Mouse (Mus musculus): Measurements from ENCODE around the gene Trhr2. TPM values are rescaled to one million over a fixed set of nuclear protein-coding genes. Genes with fewer than 3 reads are reported as not detected.
"Not testable (repeated sequence)": the region's sequence is repeated elsewhere in the genome, so short reads cannot be mapped to it uniquely, and the experiment has no call there.

Trhr2 gene
- polyA plus RNA-seq, 1 experiment from 2014 or later, result not detected

DNA sequence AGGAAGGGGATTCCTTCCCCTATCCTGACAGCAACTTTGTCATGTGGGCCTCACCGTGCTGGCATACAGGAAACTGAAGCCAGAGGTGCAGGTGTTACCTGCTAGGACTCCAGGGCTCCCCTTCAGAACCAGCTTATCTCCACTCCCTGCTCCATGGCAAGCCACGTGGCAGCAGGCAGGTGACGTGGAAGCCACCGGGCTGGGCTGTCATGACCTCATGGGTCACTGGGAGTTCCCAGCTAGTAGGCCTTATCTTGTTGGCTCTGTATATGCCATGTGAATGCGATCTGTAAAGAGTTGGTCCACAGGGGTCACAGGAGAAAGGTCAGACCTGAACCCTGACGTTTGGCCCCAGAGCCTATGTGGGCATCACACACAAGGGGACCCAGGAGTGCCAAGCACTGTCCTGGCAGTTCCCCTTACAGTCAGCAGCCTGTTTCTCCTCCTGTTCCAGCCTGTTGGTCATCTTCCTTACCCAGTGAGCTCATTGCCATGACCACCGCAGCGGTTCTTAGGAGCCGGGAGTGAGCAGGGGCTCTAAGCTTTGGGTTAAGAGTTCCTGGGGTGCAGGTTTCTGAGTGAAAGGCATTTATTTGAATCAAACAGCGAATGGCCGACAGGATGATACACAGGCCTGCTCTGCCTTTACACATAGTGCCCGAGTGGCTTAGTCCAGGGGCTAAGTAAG, 30.0 kb downstream of the Trhr2 start:
- no peak overlapping the region for H3K4me3 ChIP-seq (ENCODE audit: low read depth, low read length)
- no peaks in the 10 kb centered on the region for H3K36me3 ChIP-seq (ENCODE audit: control insufficient read depth, insufficient read depth, low read length)
- H3K9ac ChIP-seq (ENCODE audit: low read depth, low read length), result peak overlapping the region; percentile 25; the same call in 1 of the 2 replicates

DNA sequence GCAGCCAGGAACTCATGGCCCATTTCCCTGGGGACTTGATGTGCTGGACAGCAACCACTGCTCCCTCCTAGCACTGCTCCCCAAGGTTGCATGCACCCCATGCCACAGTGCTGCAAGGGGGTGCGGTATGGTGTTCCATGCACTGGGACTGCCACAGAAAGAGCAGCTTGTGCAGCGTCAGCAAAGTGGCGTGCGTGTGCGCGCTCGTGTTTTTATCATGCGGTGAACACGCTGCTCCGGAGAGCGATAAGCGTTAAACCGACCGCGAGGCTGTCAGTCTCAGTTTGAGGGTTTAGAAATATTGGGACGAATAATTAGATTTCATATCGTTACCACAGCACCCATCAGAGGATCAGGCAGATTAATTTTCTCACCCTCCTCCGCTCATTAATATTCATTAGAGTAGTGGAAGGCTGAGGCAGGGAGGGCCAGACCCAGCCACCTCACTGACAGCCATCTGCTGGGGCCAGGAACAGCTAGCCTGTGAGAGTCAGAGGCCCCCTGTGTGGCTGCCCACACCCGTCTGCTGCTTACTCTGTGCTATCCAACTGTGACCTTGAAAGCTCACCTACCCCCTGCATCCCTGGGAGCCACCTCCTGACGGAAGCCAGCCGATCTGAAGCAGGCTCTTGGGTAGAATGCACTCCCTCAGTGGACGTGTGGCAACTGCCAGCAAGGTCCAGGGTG, 30.9 kb downstream of the Trhr2 start:
- no peaks in the 10 kb centered on the region for H3K9me3 ChIP-seq (ENCODE audit: control insufficient read depth, low read length)
- H3K9ac ChIP-seq (ENCODE audit: low read depth, low read length), result no peak overlapping the region
- no peaks in the 10 kb centered on the region for H3K4me1 ChIP-seq (ENCODE audit: control insufficient read depth, insufficient read depth, low read length)
- 79% methylated on average over 22 of the region's 22 CpGs for WGBS
- H3K36me3 ChIP-seq (ENCODE audit: control insufficient read depth, insufficient read depth, low read length), result no peaks in the 10 kb centered on the region
- peaks cover 8% of the 10 kb centered on the region for H3K27me3 ChIP-seq (replicated peaks; ENCODE audit: control insufficient read depth, insufficient read depth, low read length)
- H3K27ac ChIP-seq (replicated peaks; ENCODE audit: low read depth, low read length), result no peak overlapping the region
- no peak overlapping the region for H3K4me3 ChIP-seq (ENCODE audit: low read depth, low read length)
- DNase-seq (ENCODE audit: low spot score) (no peak), ATAC-seq (ENCODE audit: low read depth) (no peak)
- H3K4me2 ChIP-seq (ENCODE audit: low read depth, low read length), result no peak overlapping the region

More for the DNA sequence above, 30.0 kb downstream of the Trhr2 start:
- 74% methylated on average over 12 of the region's 12 CpGs for WGBS
- peaks cover 17% of the 10 kb centered on the region for H3K27me3 ChIP-seq (replicated peaks; ENCODE audit: control insufficient read depth, insufficient read depth, low read length)
- H3K4me1 ChIP-seq (ENCODE audit: control insufficient read depth, insufficient read depth, low read length), result 0 out of 2 replicates have a peak, but pooled peaks cover 2% of the 10 kb centered on the region
- DNase-seq (ENCODE audit: low spot score) (no peak), ATAC-seq (ENCODE audit: low read depth) (no peak)
- no peak overlapping the region for H3K4me2 ChIP-seq (ENCODE audit: low read depth, low read length)
- H3K9me3 ChIP-seq (ENCODE audit: control insufficient read depth, low read length), result no peaks in the 10 kb centered on the region
- no peak overlapping the region; the same call in 1 of the 2 replicates for H3K27ac ChIP-seq (replicated peaks; ENCODE audit: low read depth, low read length)

DNA sequence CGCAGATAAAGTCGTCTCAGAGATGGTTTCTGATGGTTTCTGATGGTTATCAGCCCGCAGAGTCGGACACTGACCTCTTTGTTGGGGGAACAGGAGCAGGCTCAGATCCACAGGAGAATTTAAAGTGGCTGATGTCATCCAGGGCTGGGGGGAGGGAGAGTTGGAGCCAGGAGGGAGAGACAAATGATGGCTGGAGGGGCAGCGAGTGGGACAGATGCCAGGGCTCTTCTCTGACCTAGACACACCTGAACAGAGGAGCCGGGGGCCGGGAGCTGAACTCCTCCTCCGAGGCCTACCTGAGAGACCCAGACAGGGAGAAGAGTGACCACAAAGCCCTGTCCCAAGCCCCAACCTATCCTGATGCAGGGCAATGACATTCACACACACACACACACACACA, 31.5 kb downstream of the Trhr2 start:
- Histone ChIP-seq H3K4me1 (ENCODE audit: control insufficient read depth, insufficient read depth, low read length) (no peaks in the 10 kb centered on the region), H3K27ac (replicated peaks; ENCODE audit: low read depth, low read length) (no peak overlapping the region)
- 57% methylated on average over 8 of the region's 8 CpGs for WGBS

DNA sequence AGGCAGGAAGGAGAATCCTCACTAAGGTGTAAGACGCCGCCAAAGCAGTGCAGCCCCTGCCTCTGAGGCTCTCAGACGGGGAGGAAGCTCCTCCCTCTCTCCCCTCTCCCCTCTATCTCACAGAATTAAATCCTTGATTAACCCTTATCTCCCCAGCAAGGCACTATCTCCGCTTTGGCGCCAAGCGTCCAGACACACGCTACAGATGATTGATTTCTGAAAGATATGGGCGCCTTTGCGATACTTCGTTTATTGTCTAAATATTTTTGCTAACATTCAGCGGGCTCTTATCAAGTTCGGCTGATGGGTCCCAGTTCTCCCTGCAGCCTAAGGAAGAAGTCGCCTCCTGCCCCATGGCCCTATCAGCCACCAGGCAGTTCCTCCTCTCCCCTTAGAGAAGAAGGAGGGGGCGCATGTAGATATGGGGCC, 34.4 kb downstream of the Trhr2 start:
- Histone ChIP-seq H3K27ac (replicated peaks; ENCODE audit: low read depth, low read length) (no peak overlapping the region), H3K9ac (ENCODE audit: low read depth, low read length) (no peak overlapping the region), H3K27me3 (replicated peaks; ENCODE audit: control insufficient read depth, insufficient read depth, low read length) (no peaks in the 10 kb centered on the region), H3K9me3 (ENCODE audit: control insufficient read depth, low read length) (no peaks in the 10 kb centered on the region), H3K4me1 (ENCODE audit: control insufficient read depth, insufficient read depth, low read length) (no peaks in the 10 kb centered on the region), H3K4me3 (ENCODE audit: low read depth, low read length) (no peak overlapping the region), H3K36me3 (ENCODE audit: control insufficient read depth, insufficient read depth, low read length) (no peaks in the 10 kb centered on the region), H3K4me2 (ENCODE audit: low read depth, low read length) (no peak overlapping the region)
- ATAC-seq (ENCODE audit: low read depth) (no peak), DNase-seq (ENCODE audit: low spot score) (no peak)
- WGBS, result 33% methylated on average over 14 of the region's 14 CpGs

More for the DNA sequence above, 31.5 kb downstream of the Trhr2 start:
- Histone ChIP-seq H3K27me3 (replicated peaks; ENCODE audit: control insufficient read depth, insufficient read depth, low read length) (peaks cover 2% of the 10 kb centered on the region; the same call in 1 of the 2 replicates), H3K9ac (ENCODE audit: low read depth, low read length) (no peak overlapping the region), H3K9me3 (ENCODE audit: control insufficient read depth, low read length) (no peaks in the 10 kb centered on the region), H3K4me3 (ENCODE audit: low read depth, low read length) (no peak overlapping the region), H3K4me2 (ENCODE audit: low read depth, low read length) (no peak overlapping the region), H3K36me3 (ENCODE audit: control insufficient read depth, insufficient read depth, low read length) (no peaks in the 10 kb centered on the region)
- ATAC-seq (ENCODE audit: low read depth), result no peak
- no peak for DNase-seq (ENCODE audit: low spot score)

DNA sequence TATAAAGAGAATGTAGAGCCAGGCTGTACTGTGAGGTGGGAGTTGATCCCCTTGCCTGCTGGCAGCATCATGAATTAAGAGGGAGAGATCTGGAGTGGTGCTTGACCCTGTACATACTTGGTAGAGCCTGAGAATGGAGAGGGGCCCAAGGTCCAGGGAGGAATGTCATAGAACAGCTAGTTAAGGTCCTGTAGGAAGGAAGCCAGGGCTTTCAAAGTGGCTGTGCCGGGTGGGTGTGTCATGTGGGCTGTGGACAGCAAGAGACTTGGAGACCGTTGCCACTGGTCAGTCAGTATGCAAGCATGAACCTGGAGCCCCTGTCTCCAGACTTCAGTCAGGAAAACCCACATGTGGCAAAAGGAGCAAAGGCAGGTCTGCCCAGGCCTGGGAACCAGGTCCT, 35.4 kb downstream of the Trhr2 start:
- Histone ChIP-seq H3K27ac (replicated peaks; ENCODE audit: low read depth, low read length) (no peak overlapping the region), H3K36me3 (ENCODE audit: control insufficient read depth, insufficient read depth, low read length) (no peaks in the 10 kb centered on the region), H3K27me3 (replicated peaks; ENCODE audit: control insufficient read depth, insufficient read depth, low read length) (no peaks in the 10 kb centered on the region), H3K9ac (ENCODE audit: low read depth, low read length) (no peak overlapping the region), H3K9me3 (ENCODE audit: control insufficient read depth, low read length) (no peaks in the 10 kb centered on the region), H3K4me1 (ENCODE audit: control insufficient read depth, insufficient read depth, low read length) (no peaks in the 10 kb centered on the region), H3K4me2 (ENCODE audit: low read depth, low read length) (no peak overlapping the region), H3K4me3 (ENCODE audit: low read depth, low read length) (no peak overlapping the region)
- WGBS, result 83% methylated on average over 2 of the region's 2 CpGs
- DNase-seq (ENCODE audit: low spot score) (no peak), ATAC-seq (ENCODE audit: low read depth) (no peak)

DNA sequence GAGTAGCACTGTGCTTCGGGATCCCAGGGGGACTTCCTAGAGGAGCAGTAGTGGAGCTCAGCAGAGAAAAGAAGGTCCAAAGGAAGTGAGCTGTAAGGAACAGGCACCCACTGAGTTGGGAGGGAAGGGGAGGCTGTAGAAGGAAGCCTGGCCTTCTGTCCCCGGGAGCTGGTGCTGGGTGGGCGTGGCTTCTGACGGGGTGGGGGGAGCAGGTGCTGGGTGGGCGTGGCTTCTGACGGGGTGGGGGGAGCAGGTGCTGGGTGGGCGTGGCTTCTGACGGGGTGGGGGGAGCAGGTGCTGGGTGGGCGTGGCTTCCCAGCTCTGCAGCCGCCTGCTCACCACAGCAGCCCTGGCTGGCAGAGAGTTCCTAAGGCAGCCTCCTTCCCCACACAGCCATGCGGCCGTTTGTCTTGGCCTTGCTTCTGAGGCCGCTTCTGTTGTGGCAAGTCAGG, 36.6 kb downstream of the Trhr2 start:
- not testable (repeated sequence) for H3K4me3 ChIP-seq (ENCODE audit: low read depth, low read length); H3K9ac ChIP-seq (ENCODE audit: low read depth, low read length); H3K9me3 ChIP-seq (ENCODE audit: control insufficient read depth, low read length); H3K4me1 ChIP-seq (ENCODE audit: control insufficient read depth, insufficient read depth, low read length); H3K36me3 ChIP-seq (ENCODE audit: control insufficient read depth, insufficient read depth, low read length); H3K4me2 ChIP-seq (ENCODE audit: low read depth, low read length); H3K27ac ChIP-seq (replicated peaks; ENCODE audit: low read depth, low read length); H3K27me3 ChIP-seq (replicated peaks; ENCODE audit: control insufficient read depth, insufficient read depth, low read length)
- ATAC-seq (ENCODE audit: low read depth) (peak; percentile 74), DNase-seq (ENCODE audit: low spot score) (peak; percentile 51)
- WGBS, result 14% methylated on average over 8 of the region's 13 CpGs

DNA sequence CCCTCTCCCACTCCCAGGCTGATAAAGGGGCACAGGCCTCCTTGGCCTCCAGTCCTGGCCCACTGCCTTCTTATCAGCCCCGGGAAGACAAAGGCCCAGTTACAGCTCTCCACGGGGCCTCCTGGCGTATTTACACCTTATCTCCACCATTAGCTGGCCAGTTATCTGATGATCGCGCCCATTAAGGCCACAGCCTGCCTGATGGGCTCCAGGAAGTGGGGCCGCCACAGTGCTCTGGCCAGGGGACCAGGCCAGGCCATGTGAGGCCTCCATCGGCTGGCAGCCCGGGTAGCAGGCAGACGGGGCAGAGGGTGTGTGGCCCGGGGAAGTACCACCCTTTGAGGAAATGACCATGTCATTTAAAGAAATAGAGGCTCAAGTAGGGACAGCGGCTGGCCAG, 37.8 kb downstream of the Trhr2 start:
- Histone ChIP-seq H3K36me3 (ENCODE audit: control insufficient read depth, insufficient read depth, low read length) (no peaks in the 10 kb centered on the region), H3K27ac (replicated peaks; ENCODE audit: low read depth, low read length) (no peak overlapping the region), H3K9me3 (ENCODE audit: control insufficient read depth, low read length) (no peaks in the 10 kb centered on the region), H3K9ac (ENCODE audit: low read depth, low read length) (no peak overlapping the region), H3K4me1 (ENCODE audit: control insufficient read depth, insufficient read depth, low read length) (no peaks in the 10 kb centered on the region), H3K4me2 (ENCODE audit: low read depth, low read length) (no peak overlapping the region), H3K4me3 (ENCODE audit: low read depth, low read length) (no peak overlapping the region), H3K27me3 (replicated peaks; ENCODE audit: control insufficient read depth, insufficient read depth, low read length) (no peaks in the 10 kb centered on the region)
- WGBS, result 52% methylated on average over 11 of the region's 11 CpGs
- DNase-seq (ENCODE audit: low spot score), result no peak
- no peak for ATAC-seq (ENCODE audit: low read depth)

DNA sequence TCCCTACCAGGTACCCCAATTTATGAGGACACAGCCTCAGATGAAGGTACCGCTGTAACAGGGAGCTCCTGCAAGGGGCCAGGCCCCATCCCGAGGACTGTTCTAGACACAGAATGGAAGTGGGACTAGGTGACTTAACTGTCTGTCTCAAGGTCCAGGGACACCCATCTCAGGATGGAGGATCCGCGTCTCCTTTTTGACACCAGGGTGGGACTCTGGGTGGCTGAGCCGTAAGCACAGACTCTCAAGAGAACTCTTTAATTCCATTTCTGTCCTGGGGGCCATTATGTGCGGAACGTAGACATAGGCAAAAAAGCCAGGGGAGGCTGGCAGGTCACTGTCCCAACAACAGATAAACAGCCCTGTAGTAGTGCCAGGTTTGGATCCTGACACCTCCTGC, 38.4 kb downstream of the Trhr2 start:
- H3K27ac ChIP-seq (replicated peaks; ENCODE audit: low read depth, low read length), result no peak overlapping the region
- H3K4me1 ChIP-seq (ENCODE audit: control insufficient read depth, insufficient read depth, low read length), result no peaks in the 10 kb centered on the region
- no peaks in the 10 kb centered on the region for H3K36me3 ChIP-seq (ENCODE audit: control insufficient read depth, insufficient read depth, low read length)
- H3K9ac ChIP-seq (ENCODE audit: low read depth, low read length), result no peak overlapping the region
- H3K4me3 ChIP-seq (ENCODE audit: low read depth, low read length), result no peak overlapping the region
- no peak overlapping the region for H3K4me2 ChIP-seq (ENCODE audit: low read depth, low read length)
- DNase-seq (ENCODE audit: low spot score) (no peak), ATAC-seq (ENCODE audit: low read depth) (no peak)
- H3K27me3 ChIP-seq (replicated peaks; ENCODE audit: control insufficient read depth, insufficient read depth, low read length), result no peaks in the 10 kb centered on the region
- WGBS, result 93% methylated on average over 7 of the region's 7 CpGs
- no peaks in the 10 kb centered on the region for H3K9me3 ChIP-seq (ENCODE audit: control insufficient read depth, low read length)
